Mouse (Mus musculus): ENCODE results near the gene Fxn. TPM values are rescaled to one million over a fixed set of nuclear protein-coding genes. Genes with fewer than 3 reads are reported as not detected.
"Not testable (repeated sequence)": the region's sequence is repeated elsewhere in the genome, so short reads cannot be mapped to it uniquely, and the experiment has no call there.

Gene Fxn
- polyA plus RNA-seq, 1 experiment, result 22.5 TPM

DNA sequence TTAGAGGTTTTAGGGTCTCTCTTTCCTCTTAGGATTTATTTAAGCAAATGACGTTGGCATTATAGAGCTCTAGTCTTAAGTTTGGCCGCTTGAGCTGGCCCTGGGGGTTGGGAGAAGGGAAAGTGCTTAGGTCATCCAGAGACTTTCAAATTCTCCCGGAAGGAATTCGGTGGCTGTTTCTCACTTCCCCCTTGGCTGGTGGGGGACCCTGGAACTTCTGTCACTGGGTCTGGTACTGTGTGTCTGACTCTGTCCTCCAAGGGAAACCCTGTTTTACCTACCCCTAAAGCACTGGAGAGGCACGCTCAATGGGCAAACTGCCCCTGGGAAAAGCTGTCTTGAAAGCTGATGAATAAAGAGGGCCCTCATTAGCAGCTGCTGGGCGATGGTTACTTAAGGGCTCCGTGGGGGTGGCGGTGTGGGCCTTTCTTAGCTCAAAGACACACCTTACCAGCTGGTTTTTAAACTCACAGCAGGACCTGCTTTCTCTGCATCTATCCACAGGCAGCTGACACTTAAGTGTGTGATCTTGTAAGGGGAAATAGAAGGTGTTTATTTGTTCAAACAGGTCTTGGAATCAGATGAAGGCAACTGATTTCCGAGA lies 26.6 kb downstream of the Fxn start:
- TF ChIP-seq POLR2A (IDR thresholded peaks at IDR 0.05; ENCODE audit: control insufficient read depth, extremely low read depth, insufficient read depth, low read length, poor library complexity) (no peak), CTCF (IDR thresholded peaks at IDR 0.05; ENCODE audit: borderline replicate concordance, control insufficient read depth, extremely low read depth, insufficient read depth, low read length, poor library complexity) (no peak)
- no peak overlapping the region for H3K27ac ChIP-seq (ENCODE audit: control insufficient read depth, insufficient read depth, low read length)
- no peak for DNase-seq
- no peaks in the 10 kb centered on the region for H3K4me1 ChIP-seq (replicated peaks; ENCODE audit: control insufficient read depth, insufficient read depth, low read length)
- no peaks in the 10 kb centered on the region for H3K36me3 ChIP-seq (ENCODE audit: control insufficient read depth, insufficient read depth, low read length)
- no peaks in the 10 kb centered on the region for H3K27me3 ChIP-seq (ENCODE audit: control insufficient read depth, insufficient read depth, low read length)
- H3K4me3 ChIP-seq (ENCODE audit: control insufficient read depth, insufficient read depth, low read length), result no peak overlapping the region
- 76% methylated on average over 9 of the region's 9 CpGs for WGBS

DNA sequence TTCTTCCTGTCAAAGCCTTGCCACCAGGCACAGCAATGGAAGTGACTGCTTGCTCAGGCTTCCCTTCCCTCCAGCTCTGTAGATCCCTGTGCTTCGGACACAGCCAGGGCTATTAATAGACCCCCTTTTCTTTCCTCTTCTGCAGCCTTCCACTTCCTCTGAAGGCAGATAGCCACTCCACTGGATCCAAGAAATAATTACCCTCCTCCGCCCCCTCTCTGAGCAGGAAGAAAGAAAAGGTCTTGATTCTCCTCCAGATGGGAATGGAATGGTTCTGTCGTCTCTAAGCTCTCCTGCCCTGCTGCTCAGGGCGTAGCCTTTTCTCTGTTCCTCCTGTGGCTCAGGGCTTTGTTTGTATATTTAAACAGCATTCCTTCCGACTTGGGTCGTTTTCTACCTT lies 28.5 kb downstream of the Fxn start:
- no peak for DNase-seq
- 55% methylated on average over 6 of the region's 6 CpGs for WGBS
- no peak overlapping the region for H3K27ac ChIP-seq (ENCODE audit: control insufficient read depth, insufficient read depth, low read length)
- H3K36me3 ChIP-seq (ENCODE audit: control insufficient read depth, insufficient read depth, low read length), result no peaks in the 10 kb centered on the region
- no peaks in the 10 kb centered on the region for H3K4me1 ChIP-seq (replicated peaks; ENCODE audit: control insufficient read depth, insufficient read depth, low read length)
- H3K4me3 ChIP-seq (ENCODE audit: control insufficient read depth, insufficient read depth, low read length), result no peak overlapping the region
- TF ChIP-seq CTCF (IDR thresholded peaks at IDR 0.05; ENCODE audit: borderline replicate concordance, control insufficient read depth, extremely low read depth, insufficient read depth, low read length, poor library complexity) (no peak), POLR2A (IDR thresholded peaks at IDR 0.05; ENCODE audit: control insufficient read depth, extremely low read depth, insufficient read depth, low read length, poor library complexity) (no peak)
- no peaks in the 10 kb centered on the region for H3K27me3 ChIP-seq (ENCODE audit: control insufficient read depth, insufficient read depth, low read length)

DNA sequence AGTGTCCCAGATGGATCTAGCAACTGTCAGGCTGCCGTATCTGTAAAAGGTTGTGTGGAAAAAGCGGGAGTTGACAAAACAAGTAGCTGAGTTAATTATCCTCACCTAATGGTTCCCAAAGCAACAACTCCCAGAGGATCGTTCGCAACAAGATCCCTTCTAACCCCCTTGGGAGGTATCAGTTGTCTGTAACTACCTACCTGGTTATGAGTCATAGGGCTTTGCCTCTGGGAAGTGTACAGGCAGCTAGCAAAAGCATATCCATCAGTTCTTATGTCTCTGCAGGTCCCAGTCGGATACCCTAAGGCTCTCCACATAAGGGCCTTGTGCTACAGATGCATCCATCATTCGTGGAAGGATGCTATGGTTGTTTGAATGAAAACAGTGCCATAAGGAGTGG lies 37.1 kb downstream of the Fxn start:
- TF ChIP-seq CTCF (IDR thresholded peaks at IDR 0.05; ENCODE audit: borderline replicate concordance, control insufficient read depth, extremely low read depth, insufficient read depth, low read length, poor library complexity), result no peak
- TF ChIP-seq POLR2A (IDR thresholded peaks at IDR 0.05; ENCODE audit: control insufficient read depth, extremely low read depth, insufficient read depth, low read length, poor library complexity), result no peak
- no peak for DNase-seq

GRCm38 (mm10) chr19:24241799-24242546 lies 38.4 kb downstream of the Fxn start:
- WGBS, result 36% methylated on average over 14 of the region's 14 CpGs
- no peaks in the 10 kb centered on the region for H3K4me1 ChIP-seq (replicated peaks; ENCODE audit: control insufficient read depth, insufficient read depth, low read length)
- TF ChIP-seq CTCF (IDR thresholded peaks at IDR 0.05; ENCODE audit: borderline replicate concordance, control insufficient read depth, extremely low read depth, insufficient read depth, low read length, poor library complexity), result no peak
- no peak for TF ChIP-seq POLR2A (IDR thresholded peaks at IDR 0.05; ENCODE audit: control insufficient read depth, extremely low read depth, insufficient read depth, low read length, poor library complexity)

More for the DNA sequence above, 37.1 kb downstream of the Fxn start:
- no peaks in the 10 kb centered on the region for H3K4me1 ChIP-seq (replicated peaks; ENCODE audit: control insufficient read depth, insufficient read depth, low read length)
- no peaks in the 10 kb centered on the region for H3K27me3 ChIP-seq (ENCODE audit: control insufficient read depth, insufficient read depth, low read length)
- 92% methylated on average over 6 of the region's 6 CpGs for WGBS
- H3K27ac ChIP-seq (ENCODE audit: control insufficient read depth, insufficient read depth, low read length), result no peak overlapping the region
- no peaks in the 10 kb centered on the region for H3K36me3 ChIP-seq (ENCODE audit: control insufficient read depth, insufficient read depth, low read length)
- H3K4me3 ChIP-seq (ENCODE audit: control insufficient read depth, insufficient read depth, low read length), result no peak overlapping the region

GRCm38 (mm10) chr19:24241271-24241670 lies 39.1 kb downstream of the Fxn start:
- H3K36me3 ChIP-seq (ENCODE audit: control insufficient read depth, insufficient read depth, low read length), result no peaks in the 10 kb centered on the region

More at GRCm38 (mm10) chr19:24241799-24242546, 38.4 kb downstream of the Fxn start:
- no peak for DNase-seq
- no peaks in the 10 kb centered on the region for H3K27me3 ChIP-seq (ENCODE audit: control insufficient read depth, insufficient read depth, low read length)
- H3K4me3 ChIP-seq (ENCODE audit: control insufficient read depth, insufficient read depth, low read length), result no peak overlapping the region
- no peak overlapping the region for H3K27ac ChIP-seq (ENCODE audit: control insufficient read depth, insufficient read depth, low read length)
- no peaks in the 10 kb centered on the region for H3K36me3 ChIP-seq (ENCODE audit: control insufficient read depth, insufficient read depth, low read length)

DNA sequence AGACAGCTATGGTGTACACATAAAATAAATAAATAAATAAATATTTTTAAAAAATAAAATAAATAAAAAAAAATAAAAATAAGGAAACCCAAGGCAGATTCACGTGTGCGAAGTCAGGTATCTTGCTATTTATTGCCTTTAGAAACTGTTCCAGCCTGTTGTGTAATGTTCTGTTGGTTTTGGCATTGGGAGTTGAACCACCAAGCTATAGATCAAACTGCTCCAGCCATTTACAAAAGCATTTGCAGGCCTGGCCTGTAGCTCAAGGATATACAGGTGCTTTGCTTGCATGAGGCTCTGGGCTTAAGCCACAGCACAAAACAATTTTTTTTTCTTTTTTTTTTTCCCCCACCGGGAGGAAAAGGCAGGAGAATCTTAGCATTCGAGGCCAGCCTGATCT lies 42.4 kb downstream of the Fxn start:
- no peak overlapping the region for H3K4me3 ChIP-seq (ENCODE audit: control insufficient read depth, insufficient read depth, low read length)
- no peak for DNase-seq
- WGBS, result 91% methylated on average over 4 of the region's 4 CpGs
- no peaks in the 10 kb centered on the region for H3K4me1 ChIP-seq (replicated peaks; ENCODE audit: control insufficient read depth, insufficient read depth, low read length)
- TF ChIP-seq CTCF (IDR thresholded peaks at IDR 0.05; ENCODE audit: borderline replicate concordance, control insufficient read depth, extremely low read depth, insufficient read depth, low read length, poor library complexity) (no peak), POLR2A (IDR thresholded peaks at IDR 0.05; ENCODE audit: control insufficient read depth, extremely low read depth, insufficient read depth, low read length, poor library complexity) (no peak)
- H3K27ac ChIP-seq (ENCODE audit: control insufficient read depth, insufficient read depth, low read length), result no peak overlapping the region
- H3K36me3 ChIP-seq (ENCODE audit: control insufficient read depth, insufficient read depth, low read length), result no peaks in the 10 kb centered on the region
- no peaks in the 10 kb centered on the region for H3K27me3 ChIP-seq (ENCODE audit: control insufficient read depth, insufficient read depth, low read length)

More at GRCm38 (mm10) chr19:24241271-24241670, 39.1 kb downstream of the Fxn start:
- TF ChIP-seq CTCF (IDR thresholded peaks at IDR 0.05; ENCODE audit: borderline replicate concordance, control insufficient read depth, extremely low read depth, insufficient read depth, low read length, poor library complexity) (no peak), POLR2A (IDR thresholded peaks at IDR 0.05; ENCODE audit: control insufficient read depth, extremely low read depth, insufficient read depth, low read length, poor library complexity) (no peak)
- 84% methylated on average over 8 of the region's 8 CpGs for WGBS
- Histone ChIP-seq H3K4me1 (replicated peaks; ENCODE audit: control insufficient read depth, insufficient read depth, low read length) (no peaks in the 10 kb centered on the region), H3K4me3 (ENCODE audit: control insufficient read depth, insufficient read depth, low read length) (no peak overlapping the region), H3K27me3 (ENCODE audit: control insufficient read depth, insufficient read depth, low read length) (no peaks in the 10 kb centered on the region), H3K27ac (ENCODE audit: control insufficient read depth, insufficient read depth, low read length) (no peak overlapping the region)
- DNase-seq, result no peak

DNA sequence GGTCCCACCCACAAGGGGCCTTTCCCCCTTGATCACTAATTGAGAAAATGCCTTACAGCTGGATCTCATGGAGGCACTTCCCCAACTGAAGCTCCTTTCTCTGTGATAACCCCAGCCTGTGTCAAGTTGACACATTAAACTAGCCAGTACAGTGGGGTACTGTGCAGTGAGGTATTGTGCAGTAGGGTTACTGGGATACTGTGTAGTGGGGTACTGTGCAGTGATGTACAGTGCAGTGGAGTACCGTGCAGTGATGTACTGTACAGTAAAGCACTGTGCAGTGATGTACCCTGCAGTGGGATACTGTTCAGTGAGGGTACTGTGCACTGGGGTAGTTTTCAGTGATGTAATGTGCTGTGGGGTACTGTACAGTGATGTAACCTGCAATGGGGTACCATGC lies 48.0 kb downstream of the Fxn start:
- H3K36me3 ChIP-seq (ENCODE audit: control insufficient read depth, insufficient read depth, low read length); H3K4me3 ChIP-seq (ENCODE audit: control insufficient read depth, insufficient read depth, low read length); H3K4me1 ChIP-seq (replicated peaks; ENCODE audit: control insufficient read depth, insufficient read depth, low read length); H3K27ac ChIP-seq (ENCODE audit: control insufficient read depth, insufficient read depth, low read length); DNase-seq; H3K27me3 ChIP-seq (ENCODE audit: control insufficient read depth, insufficient read depth, low read length): not testable (repeated sequence)
- 93% methylated on average over 1 of the region's 1 CpGs for WGBS

Measured in thymus, adult 2 months (tissue).